Mouse (Mus musculus): ENCODE results near the gene Spef2.

- no peak for TF ChIP-seq GATA1 (IDR thresholded peaks at IDR 0.05; ENCODE audit: borderline replicate concordance, low read length)
- TF ChIP-seq FLI1 (IDR thresholded peaks at IDR 0.05; ENCODE audit: low read length) = no peak
Measured at GRCm38 (mm10) chr15:9565396-9565795, 183.3 kb downstream of the Spef2 start.

All from megakaryocyte, embryonic 14.5 days (primary cell).